Mouse (Mus musculus) hindbrain, embryonic 14.5 days (tissue): Measurements from ENCODE around the gene Ctnnbl1. TPM values are rescaled to one million over a fixed set of nuclear protein-coding genes. Genes with fewer than 3 reads are reported as not detected.

Experiments
- ATAC-seq: fragments of 200-750 bp; cut with Nextera tagmentation; 2 replicates; pipeline ENCODE4 v1.8.0; 2017; ENCODE audit warnings: moderate number of reproducible peaks, mild to moderate bottlenecking, moderate TSS enrichment, moderate library complexity; ENCODE audit not compliant: low FRiP score
- DNase-seq: peaks from one replicate; pipeline ENCODE4 v3.0.0-alpha.2; 2015; ENCODE audit warnings: low spot score
- H3K27ac ChIP-seq: fragments of 300-500 bp; sonication (generic); 2 replicates; pipeline ENCODE4 v1.5.1; 2014; ENCODE audit warnings: mild to moderate bottlenecking, moderate library complexity
- H3K27me3 ChIP-seq: fragments of 300-500 bp; sonication (generic); 2 replicates; pipeline ENCODE4 v1.6.1; 2014; ENCODE audit warnings: mild to moderate bottlenecking, low read length, mixed read lengths; ENCODE audit not compliant: control insufficient read depth, insufficient read depth
- H3K36me3 ChIP-seq: fragments of 300-500 bp; sonication (generic); replicated peaks from 2 replicates; pipeline ENCODE4 v1.6.1; 2014; ENCODE audit not compliant: control insufficient read depth, insufficient read depth
- H3K4me1 ChIP-seq: fragments of 300-500 bp; sonication (generic); replicated peaks from 2 replicates; pipeline ENCODE4 v1.6.1; 2014; ENCODE audit warnings: antibody characterized with exemption, low read length, mixed read lengths; ENCODE audit not compliant: control insufficient read depth, insufficient read depth
- H3K4me2 ChIP-seq: fragments of 300-500 bp; sonication (generic); replicated peaks from 2 replicates; pipeline ENCODE4 v1.6.1; 2014; ENCODE audit warnings: mild to moderate bottlenecking, moderate library complexity
- H3K4me3 ChIP-seq: fragments of 300-500 bp; sonication (generic); replicated peaks from 2 replicates; pipeline ENCODE4 v1.5.1; 2014; ENCODE audit warnings: mild to moderate bottlenecking, low read length
- H3K9ac ChIP-seq: fragments of 300-500 bp; sonication (generic); 2 replicates; pipeline ENCODE4 v1.6.1; 2014
- H3K9me3 ChIP-seq: fragments of 300-500 bp; sonication (generic); 2 replicates; pipeline ENCODE4 v1.6.1; 2016; ENCODE audit warnings: low read length; ENCODE audit not compliant: control insufficient read depth
- WGBS: fragments of 180-500 bp; shearing (Covaris S2); extraction: QIAGEN DNeasy Blood & Tissue Kit; methylation state at CpG from one replicate; pipeline ENCODE4 v1.1.7; 2014; 5-methylcytosine and 5-hydroxymethylcytosine counted together
- polyA plus RNA-seq: library from polyadenylated mRNA; unstranded; fragments of >200 nt; fragmentation: Nextera tagmentation; extraction: Ambion mirVana; gene quantifications from 2 replicates; pipeline ENCODE4 v1.2.1, GENCODE M21; 2014

Ctnnbl1 gene
- polyA plus RNA-seq, 1 experiment from 2014 or later: 53.3 TPM

- H3K9me3 ChIP-seq: no peaks in the 10 kb centered on the region
- H3K4me2 ChIP-seq: no peak overlapping the region
- 80% methylated on average over 6 of the region's 6 CpGs for WGBS
- no peaks in the 10 kb centered on the region for H3K27me3 ChIP-seq
- peaks cover 11% of the 10 kb centered on the region; the same call in 1 of the 2 replicates for H3K4me1 ChIP-seq
- H3K9ac ChIP-seq: no peak overlapping the region
- DNase-seq (no peak), ATAC-seq (no peak)
- H3K36me3 ChIP-seq: peaks cover 16% of the 10 kb centered on the region; the same call in 1 of the 2 replicates
- no peak overlapping the region for H3K27ac ChIP-seq
- H3K4me3 ChIP-seq: no peak overlapping the region
Observed at GRCm38 (mm10) chr2:157784238-157784637, 47.0 kb downstream of the Ctnnbl1 start.

- H3K9ac ChIP-seq: no peak overlapping the region
- H3K36me3 ChIP-seq: peaks cover 17% of the 10 kb centered on the region; the same call in 1 of the 2 replicates
- no peak overlapping the region for H3K4me2 ChIP-seq
- no peaks in the 10 kb centered on the region for H3K9me3 ChIP-seq
- 93% methylated on average over 2 of the region's 2 CpGs for WGBS
- no peak overlapping the region for H3K27ac ChIP-seq
- DNase-seq: no peak
- peaks cover 14% of the 10 kb centered on the region; the same call in 1 of the 2 replicates for H3K4me1 ChIP-seq
- no peak overlapping the region for H3K4me3 ChIP-seq
- ATAC-seq: no peak
- no peaks in the 10 kb centered on the region for H3K27me3 ChIP-seq
Observed at GRCm38 (mm10) chr2:157784647-157785046, 47.4 kb downstream of the Ctnnbl1 start.

- 77% methylated on average over 7 of the region's 7 CpGs for WGBS
- peak overlapping the region; percentile 53 for H3K27ac ChIP-seq
- no peak overlapping the region for H3K4me2 ChIP-seq
- ATAC-seq (no peak), DNase-seq (no peak)
- no peaks in the 10 kb centered on the region for H3K9me3 ChIP-seq
- H3K4me1 ChIP-seq: peaks cover 32% of the 10 kb centered on the region
- H3K27me3 ChIP-seq: peaks cover 3% of the 10 kb centered on the region; the same call in 1 of the 2 replicates
- H3K4me3 ChIP-seq: no peak overlapping the region
- no peak overlapping the region for H3K9ac ChIP-seq
- H3K36me3 ChIP-seq: peaks cover 9% of the 10 kb centered on the region; the same call in 1 of the 2 replicates
Observed at GRCm38 (mm10) chr2:157789226-157789625, 52.0 kb downstream of the Ctnnbl1 start.

GRCm38 (mm10) chr2:157790836-157791495 is 53.8 kb downstream of the Ctnnbl1 start:
- 63% methylated on average over 8 of the region's 8 CpGs for WGBS
- Histone ChIP-seq H3K4me1 (peaks cover 32% of the 10 kb centered on the region), H3K4me3 (no peak overlapping the region), H3K4me2 (no peak overlapping the region), H3K27ac (peak overlapping the region; percentile 65), H3K9me3 (no peaks in the 10 kb centered on the region), H3K36me3 (peaks cover 9% of the 10 kb centered on the region; the same call in 1 of the 2 replicates), H3K9ac (peak overlapping the region; percentile 7; the same call in 1 of the 2 replicates), H3K27me3 (peaks cover 3% of the 10 kb centered on the region; the same call in 1 of the 2 replicates)
- ATAC-seq (no peak), DNase-seq (no peak)

GRCm38 (mm10) chr2:157791528-157792162 is 54.4 kb downstream of the Ctnnbl1 start:
- peak overlapping the region; percentile 7; the same call in 1 of the 2 replicates for H3K9ac ChIP-seq
- peaks cover 9% of the 10 kb centered on the region; the same call in 1 of the 2 replicates for H3K36me3 ChIP-seq
- H3K4me2 ChIP-seq: no peak overlapping the region
- peaks cover 32% of the 10 kb centered on the region for H3K4me1 ChIP-seq
- no peak overlapping the region for H3K4me3 ChIP-seq
- ATAC-seq: peak; percentile 51; the same call in 1 of the 2 replicates
- H3K9me3 ChIP-seq: no peaks in the 10 kb centered on the region
- peak overlapping the region; percentile 65 for H3K27ac ChIP-seq
- H3K27me3 ChIP-seq: peaks cover 3% of the 10 kb centered on the region; the same call in 1 of the 2 replicates
- 22% methylated on average over 14 of the region's 14 CpGs for WGBS
- DNase-seq: peak; percentile 49

GRCm38 (mm10) chr2:157792840-157793552 is 55.8 kb downstream of the Ctnnbl1 start:
- DNase-seq (no peak), ATAC-seq (no peak)
- no peaks in the 10 kb centered on the region for H3K9me3 ChIP-seq
- no peak overlapping the region for H3K27ac ChIP-seq
- no peak overlapping the region for H3K4me2 ChIP-seq
- H3K9ac ChIP-seq: no peak overlapping the region
- 86% methylated on average over 10 of the region's 10 CpGs for WGBS
- H3K4me3 ChIP-seq: no peak overlapping the region
- peaks cover 9% of the 10 kb centered on the region; the same call in 1 of the 2 replicates for H3K36me3 ChIP-seq
- peaks cover 10% of the 10 kb centered on the region; the same call in 1 of the 2 replicates for H3K27me3 ChIP-seq
- peaks cover 32% of the 10 kb centered on the region for H3K4me1 ChIP-seq

GRCm38 (mm10) chr2:157793851-157794332 is 56.7 kb downstream of the Ctnnbl1 start:
- Histone ChIP-seq H3K4me3 (no peak overlapping the region), H3K9me3 (no peaks in the 10 kb centered on the region), H3K27me3 (peaks cover 14% of the 10 kb centered on the region; the same call in 1 of the 2 replicates), H3K4me2 (no peak overlapping the region), H3K36me3 (peaks cover 7% of the 10 kb centered on the region; the same call in 1 of the 2 replicates), H3K27ac (no peak overlapping the region), H3K4me1 (peaks cover 24% of the 10 kb centered on the region), H3K9ac (no peak overlapping the region)
- DNase-seq (no peak), ATAC-seq (no peak)
- WGBS: 72% methylated on average over 8 of the region's 8 CpGs

- no peak overlapping the region for H3K9ac ChIP-seq
- DNase-seq (no peak), ATAC-seq (no peak)
- no peaks in the 10 kb centered on the region for H3K9me3 ChIP-seq
- H3K27ac ChIP-seq: no peak overlapping the region
- peaks cover 24% of the 10 kb centered on the region for H3K4me1 ChIP-seq
- WGBS: 100% methylated on average over 1 of the region's 1 CpGs
- H3K36me3 ChIP-seq: 0 out of 2 replicates have a peak, but pooled peaks cover 1% of the 10 kb centered on the region
- peaks cover 15% of the 10 kb centered on the region; the same call in 1 of the 2 replicates for H3K27me3 ChIP-seq
- no peak overlapping the region for H3K4me2 ChIP-seq
- H3K4me3 ChIP-seq: no peak overlapping the region
Observed at GRCm38 (mm10) chr2:157795627-157796423, 58.6 kb downstream of the Ctnnbl1 start.
